Mouse (Mus musculus) myocyte (in vitro differentiated cells): Measurements from ENCODE around the gene Fam50a. TPM values are rescaled to one million over a fixed set of nuclear protein-coding genes. Genes with fewer than 3 reads are reported as not detected.
"Not testable (repeated sequence)": the region's sequence is repeated elsewhere in the genome, so short reads cannot be mapped to it uniquely, and the experiment has no call there.

Source experiments
- H3K27me3 ChIP-seq: one replicate; pipeline ENCODE4 v1.6.1; 2011; ENCODE audit not compliant: control insufficient read depth, insufficient read depth, insufficient read length
- H3K36me3 ChIP-seq: one replicate; pipeline ENCODE4 v1.6.1; 2011; ENCODE audit not compliant: control insufficient read depth, insufficient read depth
- H3K4me2 ChIP-seq: one replicate; pipeline ENCODE4 v1.6.1; 2011; ENCODE audit warnings: low read depth, control low read depth
- H3K4me3 ChIP-seq: one replicate; pipeline ENCODE4 v1.5.1; 2011; ENCODE audit warnings: mild to moderate bottlenecking, control low read depth, moderate library complexity
- H3K79me2 ChIP-seq: one replicate; pipeline ENCODE4 v1.6.1; 2011; ENCODE audit not compliant: control insufficient read depth, insufficient read depth
- H3ac ChIP-seq: one replicate; pipeline ENCODE4 v1.6.1; 2011; ENCODE audit not compliant: control insufficient read depth, insufficient read length
- CEBPB ChIP-seq: IDR thresholded peaks from 2 replicates; pipeline ENCODE4 v1.6.1; 2011; ENCODE audit warnings: mild to moderate bottlenecking, moderate library complexity; ENCODE audit not compliant: poor library complexity, insufficient read depth, severe bottlenecking
- E2F4 ChIP-seq: IDR thresholded peaks from one replicate; pipeline ENCODE4 v1.6.1; 2011; ENCODE audit warnings: mild to moderate bottlenecking, control low read depth, moderate library complexity; ENCODE audit not compliant: insufficient read depth
- MAX ChIP-seq: IDR thresholded peaks from one replicate; pipeline ENCODE4 v1.6.1; 2011; ENCODE audit warnings: low read depth, mild to moderate bottlenecking, control low read depth
- MYOD1 ChIP-seq, 3 experiments: IDR thresholded peaks; one replicate each; pipeline ENCODE4 v1.6.1; 2011; ENCODE audit warnings: control low read depth in 2 of 3, low read depth in 2 of 3, mild to moderate bottlenecking in 2 of 3, moderate library complexity in 1 of 3; ENCODE audit not compliant: insufficient read length in 2 of 3, control insufficient read depth in 1 of 3
- MYOG ChIP-seq, 3 experiments: IDR thresholded peaks; one replicate each; pipeline ENCODE4 v1.6.1; 2011; ENCODE audit warnings: control low read depth in 2 of 3, low read depth in 2 of 3, mild to moderate bottlenecking in 2 of 3; ENCODE audit not compliant: insufficient read length in 2 of 3, control insufficient read depth in 1 of 3, insufficient read depth in 1 of 3
- POLR2A ChIP-seq: IDR thresholded peaks from one replicate; pipeline ENCODE4 v1.6.1; 2011; ENCODE audit warnings: low read depth, mild to moderate bottlenecking, control low read depth, moderate library complexity; ENCODE audit not compliant: insufficient read length
- POLR2AphosphoS2 ChIP-seq: IDR thresholded peaks from one replicate; pipeline ENCODE4 v1.6.1; 2011; ENCODE audit warnings: low read depth, control low read depth; ENCODE audit not compliant: insufficient read length
- REST ChIP-seq: IDR thresholded peaks from one replicate; pipeline ENCODE4 v1.6.1; 2011; ENCODE audit warnings: mild to moderate bottlenecking, control low read depth, moderate library complexity; ENCODE audit not compliant: insufficient read depth, insufficient read length
- SRF ChIP-seq: IDR thresholded peaks from one replicate; pipeline ENCODE4 v1.6.1; 2011; ENCODE audit warnings: low read depth; ENCODE audit not compliant: control insufficient read depth, insufficient read length
- TCF12 ChIP-seq: IDR thresholded peaks from one replicate; pipeline ENCODE4 v1.6.1; 2011; ENCODE audit warnings: mild to moderate bottlenecking, control low read depth; ENCODE audit not compliant: poor library complexity, insufficient read depth, severe bottlenecking
- TCF3 ChIP-seq: IDR thresholded peaks from one replicate; pipeline ENCODE4 v1.6.1; 2011; ENCODE audit warnings: low read depth, control low read depth; ENCODE audit not compliant: insufficient read length
- USF1 ChIP-seq: IDR thresholded peaks from one replicate; pipeline ENCODE4 v1.6.1; 2011; ENCODE audit warnings: low read depth, mild to moderate bottlenecking, control low read depth, moderate library complexity
- polyA plus RNA-seq: library from polyadenylated mRNA; unstranded; fragments of >200 nt; fragmentation: generic; extraction: Trizol; gene quantifications from one replicate; pipeline ENCODE4 v1.2.1, GENCODE M21; 2012; ENCODE audit warnings: missing spikeins

Gene Fam50a
- polyA plus RNA-seq, 1 experiment, result 62.2 TPM

- Histone ChIP-seq H3K4me3 (peak overlapping the region; percentile 44), H3ac (no peak overlapping the region), H3K36me3 (no peaks in the 10 kb centered on the region), H3K27me3 (no peaks in the 10 kb centered on the region), H3K79me2 (peaks cover 4% of the 10 kb centered on the region), H3K4me2 (peak overlapping the region; percentile 60)
- TF ChIP-seq POLR2A (no peak), CEBPB (no peak), TCF12 (no peak), E2F4 (no peak), MYOG (IDR thresholded peaks at IDR 0.05; ENCODE audit: control insufficient read depth in 1 of 3, insufficient read depth in 1 of 3, insufficient read length in 2 of 3, low read depth in 2 of 3) (no peak), MAX (no peak), REST (no peak), POLR2AphosphoS2 (no peak), MYOD1 (IDR thresholded peaks at IDR 0.05; ENCODE audit: control insufficient read depth in 1 of 3, insufficient read length in 2 of 3, low read depth in 2 of 3) (no peak), TCF3 (no peak), USF1 (no peak)
Observed at GRCm38 (mm10) chrX:74329215-74329671, 16.4 kb downstream of the Fam50a start.

- Histone ChIP-seq H3K4me3 (peak overlapping the region; percentile 44), H3K36me3 (no peaks in the 10 kb centered on the region), H3ac (no peak overlapping the region), H3K27me3 (no peaks in the 10 kb centered on the region), H3K79me2 (peaks cover 4% of the 10 kb centered on the region), H3K4me2 (peak overlapping the region; percentile 60)
- no peak for TF ChIP-seq CEBPB
- TF ChIP-seq E2F4, result no peak
- TF ChIP-seq REST, result no peak
- no peak for TF ChIP-seq MYOG (IDR thresholded peaks at IDR 0.05; ENCODE audit: control insufficient read depth in 1 of 3, insufficient read depth in 1 of 3, insufficient read length in 2 of 3, low read depth in 2 of 3)
- TF ChIP-seq POLR2A, result no peak
- TF ChIP-seq POLR2AphosphoS2, result no peak
- TF ChIP-seq TCF12, result no peak
- no peak for TF ChIP-seq MAX
- no peak for TF ChIP-seq MYOD1 (IDR thresholded peaks at IDR 0.05; ENCODE audit: control insufficient read depth in 1 of 3, insufficient read length in 2 of 3, low read depth in 2 of 3)
- no peak for TF ChIP-seq SRF
- no peak for TF ChIP-seq TCF3
- TF ChIP-seq USF1, result no peak
Observed at GRCm38 (mm10) chrX:74330166-74330930, 17.5 kb downstream of the Fam50a start.

- Histone ChIP-seq H3ac (no peak overlapping the region), H3K4me2 (peak overlapping the region; percentile 60), H3K79me2 (peaks cover 5% of the 10 kb centered on the region), H3K36me3 (no peaks in the 10 kb centered on the region), H3K4me3 (peak overlapping the region; percentile 43), H3K27me3 (no peaks in the 10 kb centered on the region)
- TF ChIP-seq MYOD1 (IDR thresholded peaks at IDR 0.05; ENCODE audit: control insufficient read depth in 1 of 3, insufficient read length in 2 of 3, low read depth in 2 of 3), result no peak
- no peak for TF ChIP-seq MYOG (IDR thresholded peaks at IDR 0.05; ENCODE audit: control insufficient read depth in 1 of 3, insufficient read depth in 1 of 3, insufficient read length in 2 of 3, low read depth in 2 of 3)
- TF ChIP-seq TCF12, result no peak
- TF ChIP-seq SRF, result no peak
- no peak for TF ChIP-seq POLR2A
- TF ChIP-seq E2F4, result no peak
- TF ChIP-seq TCF3, result no peak
- TF ChIP-seq CEBPB, result no peak
- no peak for TF ChIP-seq MAX
- no peak for TF ChIP-seq POLR2AphosphoS2
- TF ChIP-seq USF1, result no peak
Observed at GRCm38 (mm10) chrX:74352645-74353466, 40.0 kb downstream of the Fam50a start.

- Histone ChIP-seq H3ac (no peak within 1 kb of the TSS), H3K4me3 (peak within 1 kb of the TSS; percentile 43), H3K79me2 (peaks cover 5% of the 10 kb centered on the region), H3K4me2 (peak within 1 kb of the TSS; percentile 60), H3K27me3 (no peaks in the 10 kb centered on the region), H3K36me3 (no peaks in the 10 kb centered on the region)
- peak; percentile 80 for TF ChIP-seq POLR2AphosphoS2
- no peak for TF ChIP-seq REST
- peak; percentile 78 for TF ChIP-seq POLR2A
Observed at GRCm38 (mm10) chrX:74353467-74353770, 40.6 kb downstream of the Fam50a start, which contains the start of gene Lage3. Lage3 (minus strand) TSS chrX:74353618.

- H3K79me2 ChIP-seq, H3K4me2 ChIP-seq, H3K36me3 ChIP-seq, H3K4me3 ChIP-seq, H3ac ChIP-seq, H3K27me3 ChIP-seq: not testable (repeated sequence)
Observed at GRCm38 (mm10) chrX:74357069-74357468, 44.2 kb downstream of the Fam50a start.
